Mouse (Mus musculus): ENCODE measurements at regions not wholly inside any gene's neighbourhood (a gene's known extent, or its start where the extent isn't known, plus 50 kb on each side); places are given as distances from the start of the nearest gene placed in this dataset.

DNA sequence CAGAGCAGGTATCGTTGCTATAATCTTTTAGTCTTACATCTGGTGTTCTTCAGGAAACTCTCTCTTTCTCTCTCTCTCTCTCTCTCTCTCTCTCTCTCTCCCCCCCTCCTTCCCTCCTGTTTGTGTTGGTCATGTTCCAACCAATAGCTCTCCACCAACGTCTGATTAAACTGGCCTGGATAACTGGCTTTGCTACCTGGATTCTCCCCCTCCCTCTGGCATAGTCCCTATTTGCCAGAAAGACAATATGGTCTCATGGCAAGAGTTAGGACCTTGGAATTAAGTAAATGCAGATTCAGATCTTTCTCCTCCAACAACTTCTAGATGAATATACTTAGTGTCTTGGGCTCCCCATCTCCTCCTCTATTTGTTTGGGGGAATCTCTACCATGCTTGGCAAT, 161.6 kb upstream of the Jarid2 start:
- TF ChIP-seq CTCF (IDR thresholded peaks at IDR 0.05; ENCODE audit: borderline replicate concordance, insufficient read depth, low read depth, low read length) (no peak), POLR2A (IDR thresholded peaks at IDR 0.05; ENCODE audit: borderline replicate concordance, insufficient read depth, low read length) (no peak)

Data from cerebellum, adult 2 months (tissue).